In genomic region chr14:58492118-58492517, GRCm38 (mm10) we compare ENCODE assay signal across 17 mouse cellular contexts.
"Had no signal": no experiment of that assay in that cellular context is flagged by ENCODE, and none has a peak within 500 bp of the region (broad histone marks: within the 10 kb centered on the region; RNA-seq: fewer than 3 reads in every experiment).

No protein-coding gene starts in this region.

- ATAC-seq: hindbrain, embryonic 16.5 days; inflammation-experienced regulatory T-cells, adult 6 months; intestine, embryonic 15.5 days; intestine, postnatal 0 days had no signal

- DNase-seq: gastrocnemius, adult 2 months; gastrocnemius, postnatal 10 days; gastrocnemius, postnatal 25 days; heart, adult 18-20 months; heart, postnatal 10 days; kidney, adult 18-20 months; kidney, adult 8-10 months; kidney, postnatal 10 days; kidney, postnatal 36 days; layer of hippocampus, adult 9-11 months; layer of hippocampus, postnatal 36 days; liver; liver, embryonic 13.5 days had no signal
